Mouse (Mus musculus) embryo, embryonic 11 days (tissue): ENCODE results near the gene Dock4.
A peak's percentile ranks its signal among the peaks of the same experiment; 100 is the strongest.

ENCODE experiments used
- DNase-seq: peaks from one replicate; pipeline ENCODE4 v3.0.0-alpha.2; 2015

Dock4 gene

GRCm38 (mm10) chr12:40574051-40574450 is 128.3 kb downstream of the Dock4 start:
- no peak for DNase-seq

- no peak for DNase-seq
Measured at GRCm38 (mm10) chr12:40576749-40577148, 131.0 kb downstream of the Dock4 start.

GRCm38 (mm10) chr12:40580351-40580750 is 134.6 kb downstream of the Dock4 start:
- peak; percentile 23 for DNase-seq

- peak; percentile 13 for DNase-seq
Measured at GRCm38 (mm10) chr12:40581037-40581436, 135.3 kb downstream of the Dock4 start.

GRCm38 (mm10) chr12:40582059-40582458 is 136.3 kb downstream of the Dock4 start:
- DNase-seq, result no peak

- no peak for DNase-seq
Measured at GRCm38 (mm10) chr12:40584526-40585289, 139.0 kb downstream of the Dock4 start.

GRCm38 (mm10) chr12:40585456-40586141 is 139.8 kb downstream of the Dock4 start:
- no peak for DNase-seq

- no peak for DNase-seq
Measured at GRCm38 (mm10) chr12:40594161-40594560, 148.4 kb downstream of the Dock4 start.

GRCm38 (mm10) chr12:40595440-40595839 is 149.7 kb downstream of the Dock4 start:
- no peak for DNase-seq

- no peak for DNase-seq
Measured at GRCm38 (mm10) chr12:40596020-40596419, 150.3 kb downstream of the Dock4 start.

GRCm38 (mm10) chr12:40596441-40596840 is 150.7 kb downstream of the Dock4 start:
- no peak for DNase-seq

- no peak for DNase-seq
Measured at GRCm38 (mm10) chr12:40599952-40600351, 154.2 kb downstream of the Dock4 start.

GRCm38 (mm10) chr12:40605565-40605964 is 159.8 kb downstream of the Dock4 start:
- no peak for DNase-seq

GRCm38 (mm10) chr12:40622926-40623325 is 177.2 kb downstream of the Dock4 start:
- DNase-seq, result no peak

GRCm38 (mm10) chr12:40626521-40626920 is 180.8 kb downstream of the Dock4 start:
- DNase-seq, result no peak

- no peak for DNase-seq
Measured at GRCm38 (mm10) chr12:40633242-40633641, 187.5 kb downstream of the Dock4 start.

- DNase-seq, result no peak
Measured at GRCm38 (mm10) chr12:40634169-40634568, 188.4 kb downstream of the Dock4 start.

GRCm38 (mm10) chr12:40635991-40636390 is 190.2 kb downstream of the Dock4 start:
- no peak for DNase-seq

- no peak for DNase-seq
Measured at GRCm38 (mm10) chr12:40637427-40637826, 191.7 kb downstream of the Dock4 start.

GRCm38 (mm10) chr12:40645869-40646268 is 200.1 kb downstream of the Dock4 start:
- DNase-seq, result no peak

- no peak for DNase-seq
Measured at GRCm38 (mm10) chr12:40654312-40654711, 208.6 kb downstream of the Dock4 start.

GRCm38 (mm10) chr12:40655861-40656260 is 210.1 kb downstream of the Dock4 start:
- no peak for DNase-seq

- no peak for DNase-seq
Measured at GRCm38 (mm10) chr12:40656438-40656837, 210.7 kb downstream of the Dock4 start.

GRCm38 (mm10) chr12:40657229-40657885 is 211.6 kb downstream of the Dock4 start:
- no peak for DNase-seq
